Mouse (Mus musculus): ENCODE data around the gene Rab5c.

DNA sequence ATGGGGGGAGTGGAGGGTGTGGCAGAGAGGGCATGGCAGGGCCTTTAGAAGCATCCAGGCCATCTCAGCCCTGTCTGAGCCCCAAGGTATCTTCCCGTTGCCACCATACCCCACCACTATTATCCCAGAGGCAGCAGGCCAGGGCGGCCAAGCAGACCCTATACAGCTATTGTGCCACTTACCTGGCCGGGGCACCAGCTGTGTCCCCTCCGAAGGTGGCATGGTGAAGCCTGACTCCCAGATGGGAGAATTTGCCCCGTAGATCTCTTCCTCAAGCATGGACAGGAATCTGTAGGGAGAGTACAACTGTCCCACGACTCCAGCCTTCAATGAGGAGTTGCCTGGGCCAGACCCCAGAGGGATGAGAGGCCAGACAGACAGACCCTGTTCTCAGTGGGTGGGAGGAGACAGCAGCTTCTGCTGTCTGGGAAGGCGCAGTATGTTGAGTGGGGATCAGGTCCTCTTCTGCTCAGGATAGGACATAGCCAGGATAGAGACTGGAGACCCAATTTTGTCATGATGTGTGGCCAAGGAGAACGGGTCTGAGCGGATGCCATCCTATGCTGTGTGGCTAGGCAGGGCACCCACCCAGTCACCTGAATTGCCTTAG lies 28.7 kb downstream of the Rab5c start:
- TF ChIP-seq CTCF (IDR thresholded peaks at IDR 0.05; ENCODE audit: low read depth) (no peak), EP300 (optimal IDR thresholded peaks at IDR 0.05) (no peak)
